Mouse (Mus musculus): ENCODE measurements around the gene Sys1. TPM values are rescaled to one million over a fixed set of nuclear protein-coding genes. Genes with fewer than 3 reads are reported as not detected.

Gene Sys1
- total and polyA plus RNA-seq, 3 experiments = 85.8 to 94.3 TPM; not detected in 1

- H3K79me2 ChIP-seq (ENCODE audit: control insufficient read depth, insufficient read depth, low read length, poor library complexity) = no peaks in the 10 kb centered on the region
- H3K4me1 ChIP-seq (ENCODE audit: control insufficient read depth in 1 of 2, insufficient read depth in 2 of 2, low read length in 2 of 2) = no peaks in the 10 kb centered on the region
- no peak for DNase-seq (ENCODE audit: low read depth, low spot score)
- no peak overlapping the region for H3K9ac ChIP-seq (ENCODE audit: control insufficient read depth, low read depth, low read length, poor library complexity, severe bottlenecking)
- no peak overlapping the region for H3K4me3 ChIP-seq (ENCODE audit: control insufficient read depth in 1 of 2, insufficient read depth in 1 of 2, low read depth in 2 of 2, low read length in 2 of 2)
- no peak for TF ChIP-seq POLR2A (IDR thresholded peaks at IDR 0.05; ENCODE audit: control insufficient read depth in 1 of 2, insufficient read depth in 1 of 2, low read depth in 1 of 2, low read length in 2 of 2, poor library complexity in 1 of 2)
- no peak for TF ChIP-seq GABPA (IDR thresholded peaks at IDR 0.05; ENCODE audit: low read depth, low read length)
- TF ChIP-seq SMC3 (IDR thresholded peaks at IDR 0.05; ENCODE audit: low read depth, low read length) = no peak
- no peak for TF ChIP-seq MEF2A (IDR thresholded peaks at IDR 0.05; ENCODE audit: extremely low read depth, insufficient replicate concordance, low read depth, low read length, poor library complexity, severe bottlenecking)
- TF ChIP-seq TAL1 (IDR thresholded peaks at IDR 0.05; ENCODE audit: low read length) = no peak
- TF ChIP-seq CHD1 (IDR thresholded peaks at IDR 0.05; ENCODE audit: low read depth, low read length) = no peak
- TF ChIP-seq RAD21 (IDR thresholded peaks at IDR 0.05; ENCODE audit: low read depth, low read length) = no peak
- TF ChIP-seq TBP (IDR thresholded peaks at IDR 0.05; ENCODE audit: low read depth, low read length) = no peak
- no peak for TF ChIP-seq TCF12 (IDR thresholded peaks at IDR 0.05; ENCODE audit: low read depth, low read length)
- no peak for TF ChIP-seq NRF1 (IDR thresholded peaks at IDR 0.05; ENCODE audit: insufficient read depth, low read depth, low read length, poor library complexity, severe bottlenecking)
- no peak for TF ChIP-seq JUND (IDR thresholded peaks at IDR 0.05; ENCODE audit: low read depth, low read length)
- TF ChIP-seq ZMIZ1 (IDR thresholded peaks at IDR 0.05; ENCODE audit: low read depth, low read length) = no peak
- no peak for TF ChIP-seq CTCF (IDR thresholded peaks at IDR 0.05 in 2 of 3, conservative IDR thresholded peaks at IDR 0.05 in 1 of 3; ENCODE audit: control insufficient read depth in 1 of 3, insufficient read depth in 1 of 3, low read depth in 2 of 3, low read length in 3 of 3, poor library complexity in 1 of 3, severe bottlenecking in 1 of 3)
- TF ChIP-seq RCOR1 (IDR thresholded peaks at IDR 0.05; ENCODE audit: low read depth, low read length) = no peak
- no peak for TF ChIP-seq HCFC1 (IDR thresholded peaks at IDR 0.05; ENCODE audit: low read depth, low read length)
- TF ChIP-seq MAX (IDR thresholded peaks at IDR 0.05; ENCODE audit: low read length) = no peak
- TF ChIP-seq SIN3A (IDR thresholded peaks at IDR 0.05; ENCODE audit: low read length) = no peak
- no peaks in the 10 kb centered on the region for H3K9me3 ChIP-seq (replicated peaks; ENCODE audit: insufficient read depth, low read length)
- no peak overlapping the region for H3K27ac ChIP-seq (ENCODE audit: control insufficient read depth, low read depth, low read length)
- H3K36me3 ChIP-seq (ENCODE audit: control insufficient read depth in 1 of 2, insufficient read depth in 2 of 2, low read length in 2 of 2) = no peaks in the 10 kb centered on the region
- H3K27me3 ChIP-seq (ENCODE audit: control insufficient read depth in 1 of 2, insufficient read depth in 2 of 2, low read length in 2 of 2) = peaks cover 27 to 43% of the 10 kb centered on the region in 2 experiments
These were observed 10.7 kb upstream of the Sys1 start for GRCm38 (mm10) chr2:164446086-164446469.

- Histone ChIP-seq H3K27me3 (ENCODE audit: control insufficient read depth in 1 of 2, insufficient read depth in 2 of 2, low read length in 2 of 2) (peaks cover 24 to 41% of the 10 kb centered on the region in 2 experiments), H3K4me1 (ENCODE audit: control insufficient read depth in 1 of 2, insufficient read depth in 2 of 2, low read length in 2 of 2) (no peaks in the 10 kb centered on the region), H3K36me3 (ENCODE audit: control insufficient read depth in 1 of 2, insufficient read depth in 2 of 2, low read length in 2 of 2) (no peaks in the 10 kb centered on the region), H3K4me3 (ENCODE audit: control insufficient read depth in 1 of 2, insufficient read depth in 1 of 2, low read depth in 2 of 2, low read length in 2 of 2) (no peak overlapping the region), H3K9ac (ENCODE audit: control insufficient read depth, low read depth, low read length, poor library complexity, severe bottlenecking) (no peak overlapping the region), H3K9me3 (replicated peaks; ENCODE audit: insufficient read depth, low read length) (no peaks in the 10 kb centered on the region), H3K79me2 (ENCODE audit: control insufficient read depth, insufficient read depth, low read length, poor library complexity) (no peaks in the 10 kb centered on the region), H3K27ac (ENCODE audit: control insufficient read depth, low read depth, low read length) (no peak overlapping the region)
- TF ChIP-seq RCOR1 (IDR thresholded peaks at IDR 0.05; ENCODE audit: low read depth, low read length) = no peak
- TF ChIP-seq ZMIZ1 (IDR thresholded peaks at IDR 0.05; ENCODE audit: low read depth, low read length) = no peak
- TF ChIP-seq KAT2A (conservative IDR thresholded peaks at IDR 0.05; ENCODE audit: low read depth, low read length) = no peak
- TF ChIP-seq SIN3A (IDR thresholded peaks at IDR 0.05; ENCODE audit: low read length) = no peak
- no peak for TF ChIP-seq TAL1 (IDR thresholded peaks at IDR 0.05; ENCODE audit: low read length)
- TF ChIP-seq CTCF (IDR thresholded peaks at IDR 0.05 in 2 of 3, conservative IDR thresholded peaks at IDR 0.05 in 1 of 3; ENCODE audit: control insufficient read depth in 1 of 3, insufficient read depth in 1 of 3, low read depth in 2 of 3, low read length in 3 of 3, poor library complexity in 1 of 3, severe bottlenecking in 1 of 3) = no peak
- TF ChIP-seq MAFK (IDR thresholded peaks at IDR 0.05; ENCODE audit: borderline replicate concordance, low read depth, low read length) = no peak
- no peak for TF ChIP-seq MEF2A (IDR thresholded peaks at IDR 0.05; ENCODE audit: extremely low read depth, insufficient replicate concordance, low read depth, low read length, poor library complexity, severe bottlenecking)
- no peak for TF ChIP-seq POLR2A (IDR thresholded peaks at IDR 0.05; ENCODE audit: control insufficient read depth in 1 of 2, insufficient read depth in 1 of 2, low read depth in 1 of 2, low read length in 2 of 2, poor library complexity in 1 of 2)
- no peak for TF ChIP-seq GABPA (IDR thresholded peaks at IDR 0.05; ENCODE audit: low read depth, low read length)
- TF ChIP-seq MAX (IDR thresholded peaks at IDR 0.05; ENCODE audit: low read length) = no peak
- no peak for TF ChIP-seq TCF12 (IDR thresholded peaks at IDR 0.05; ENCODE audit: low read depth, low read length)
- no peak for TF ChIP-seq JUND (IDR thresholded peaks at IDR 0.05; ENCODE audit: low read depth, low read length)
- TF ChIP-seq ELF1 (IDR thresholded peaks at IDR 0.05; ENCODE audit: low read depth, low read length) = no peak
- TF ChIP-seq BHLHE40 (IDR thresholded peaks at IDR 0.05; ENCODE audit: borderline replicate concordance, low read depth, low read length) = no peak
- no peak for TF ChIP-seq ZC3H11A (IDR thresholded peaks at IDR 0.05; ENCODE audit: low read depth, low read length)
- TF ChIP-seq POLR2AphosphoS2 (IDR thresholded peaks at IDR 0.05; ENCODE audit: low read length) = no peak
- DNase-seq (ENCODE audit: low read depth, low spot score) = no peak
These were observed 8.6 kb upstream of the Sys1 start for GRCm38 (mm10) chr2:164448140-164448539.
